Mouse (Mus musculus): Measurements from ENCODE around the gene Gm49661. TPM values are rescaled to one million over a fixed set of nuclear protein-coding genes. Genes with fewer than 3 reads are reported as not detected.
A peak's percentile ranks its signal among the peaks of the same experiment; 100 is the strongest.

The Gm49661 gene
- polyA plus RNA-seq (2015; fragmentation: Nextera tagmentation; extraction: Ambion mirVana) = not detected in 2 replicates

DNA sequence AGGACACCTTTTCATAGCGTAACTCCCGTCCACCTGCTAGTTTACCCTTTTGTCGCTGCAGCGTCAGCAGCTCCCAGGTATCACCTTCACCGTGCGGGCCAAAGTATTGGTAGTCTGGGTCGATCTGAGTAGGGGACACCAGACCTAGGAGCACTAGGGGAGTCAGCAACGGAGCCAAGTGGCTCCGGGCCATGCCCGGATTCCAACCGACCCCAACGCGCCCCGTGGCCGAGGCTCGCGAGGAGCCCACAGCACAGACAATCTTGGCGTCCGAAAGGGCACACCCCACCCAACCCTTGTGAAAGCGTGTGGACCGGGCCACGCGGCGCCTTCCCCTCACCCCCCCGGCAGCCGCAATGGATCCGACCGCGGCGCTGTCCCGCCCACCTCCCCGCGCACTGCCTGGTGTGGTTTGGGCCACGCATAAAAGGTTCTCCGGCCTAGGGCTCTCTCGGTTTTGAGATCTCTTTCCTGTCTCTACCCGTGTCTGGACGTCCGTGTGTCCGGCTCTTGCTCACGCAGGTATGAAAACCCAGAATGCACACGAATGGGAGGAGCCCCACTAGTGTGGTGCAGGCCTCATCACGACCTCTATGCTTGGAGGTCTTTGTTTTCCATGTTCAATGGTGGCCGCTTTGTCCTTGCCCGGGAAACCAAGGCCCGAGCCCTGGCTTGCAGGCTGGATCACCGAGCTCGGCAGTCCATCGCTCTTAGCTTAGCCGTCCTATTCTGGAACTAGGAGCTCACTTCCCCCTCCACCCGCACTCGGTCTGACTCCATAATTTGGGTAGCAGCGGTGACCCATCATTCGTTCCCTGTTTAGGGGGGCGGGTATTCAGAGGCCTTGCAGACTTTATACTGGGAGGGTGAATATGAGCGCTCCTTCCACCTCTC is at the start of gene Gm49661, which contains the start of the genes Prdx2 and Rnaseh2a:
Gene Gm49661 (minus strand): TSS at position 193 of the 894 bp plus-strand sequence.
Gene Prdx2 (plus strand): TSS at position 347 of the 894 bp plus-strand sequence.
Gene Rnaseh2a (minus strand): TSS at position 527 of the 894 bp plus-strand sequence.
- WGBS = under 1% methylated on average over 56 of the region's 56 CpGs
- H3K4me3 ChIP-seq (replicated peaks) = peak within 1 kb of the TSS; percentile 73
- no peaks in the 10 kb centered on the region for H3K27me3 ChIP-seq (replicated peaks)
- peak; percentile 83 for ATAC-seq (ENCODE audit: low FRiP score)
- peak within 1 kb of the TSS; percentile 71 for H3K4me2 ChIP-seq
- peaks cover 34% of the 10 kb centered on the region for H3K36me3 ChIP-seq
- H3K4me1 ChIP-seq = peaks cover 52% of the 10 kb centered on the region
- peak within 1 kb of the TSS; percentile 88 for H3K27ac ChIP-seq (replicated peaks)
- H3K9ac ChIP-seq (replicated peaks) = peak within 1 kb of the TSS; percentile 87
- no peaks in the 10 kb centered on the region for H3K9me3 ChIP-seq (replicated peaks)

DNA sequence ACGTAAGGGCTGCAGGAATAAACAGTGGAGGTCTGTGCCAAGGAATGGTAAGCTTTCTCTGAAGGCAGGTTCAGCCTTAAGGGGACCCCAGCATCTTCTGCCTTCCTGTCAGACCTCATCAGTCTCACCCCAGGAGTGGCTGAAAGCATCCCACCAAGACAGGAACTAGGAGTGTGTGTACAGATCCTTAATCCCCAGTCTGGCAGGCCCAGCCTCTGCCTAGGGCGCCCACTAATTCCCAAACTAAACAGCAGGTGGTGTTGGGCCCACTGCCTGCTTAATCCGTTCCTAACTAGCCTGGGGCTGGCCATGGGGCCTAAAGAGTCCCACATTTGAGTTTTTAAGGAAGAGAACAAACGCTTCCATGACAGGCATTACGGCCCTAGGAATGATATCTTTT is 48.0 kb upstream of the Gm49661 start:
- H3K4me3 ChIP-seq (replicated peaks) = no peak overlapping the region
- ATAC-seq (ENCODE audit: low FRiP score) = no peak
- peaks cover 7% of the 10 kb centered on the region for H3K4me1 ChIP-seq
- peaks cover 15% of the 10 kb centered on the region; the same call in 1 of the 2 replicates for H3K27me3 ChIP-seq (replicated peaks)
- H3K27ac ChIP-seq (replicated peaks) = no peak overlapping the region
- H3K36me3 ChIP-seq = peaks cover 46% of the 10 kb centered on the region
- no peaks in the 10 kb centered on the region for H3K9me3 ChIP-seq (replicated peaks)
- H3K9ac ChIP-seq (replicated peaks) = no peak overlapping the region
- no peak overlapping the region for H3K4me2 ChIP-seq
- 62% methylated on average over 5 of the region's 5 CpGs for WGBS

DNA sequence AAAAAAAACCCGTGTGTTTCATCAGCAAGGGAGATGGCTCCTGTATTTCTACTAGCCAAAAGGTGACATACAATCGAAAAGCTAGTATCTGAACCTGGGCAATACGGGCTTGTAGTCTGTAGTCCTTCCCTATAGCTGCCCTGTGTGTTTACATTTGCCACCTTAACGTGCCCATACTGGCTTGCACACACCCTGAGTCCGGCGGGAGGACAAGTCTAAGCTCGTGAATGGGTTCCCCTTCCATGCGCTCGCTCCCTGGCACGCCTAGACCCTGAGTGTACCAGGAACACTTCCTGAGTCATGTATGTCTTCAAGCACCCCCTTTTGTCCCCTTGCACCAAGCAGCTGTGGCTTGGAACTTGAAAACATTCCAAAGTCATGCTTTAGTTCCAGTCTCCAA is 47.5 kb upstream of the Gm49661 start:
- peaks cover 7% of the 10 kb centered on the region for H3K4me1 ChIP-seq
- no peak overlapping the region for H3K4me2 ChIP-seq
- H3K36me3 ChIP-seq = peaks cover 42% of the 10 kb centered on the region
- no peak overlapping the region for H3K27ac ChIP-seq (replicated peaks)
- H3K27me3 ChIP-seq (replicated peaks) = peaks cover 17% of the 10 kb centered on the region
- WGBS = 75% methylated on average over 10 of the region's 10 CpGs
- no peak overlapping the region for H3K4me3 ChIP-seq (replicated peaks)
- no peak overlapping the region for H3K9ac ChIP-seq (replicated peaks)
- ATAC-seq (ENCODE audit: low FRiP score) = no peak
- no peaks in the 10 kb centered on the region for H3K9me3 ChIP-seq (replicated peaks)

DNA sequence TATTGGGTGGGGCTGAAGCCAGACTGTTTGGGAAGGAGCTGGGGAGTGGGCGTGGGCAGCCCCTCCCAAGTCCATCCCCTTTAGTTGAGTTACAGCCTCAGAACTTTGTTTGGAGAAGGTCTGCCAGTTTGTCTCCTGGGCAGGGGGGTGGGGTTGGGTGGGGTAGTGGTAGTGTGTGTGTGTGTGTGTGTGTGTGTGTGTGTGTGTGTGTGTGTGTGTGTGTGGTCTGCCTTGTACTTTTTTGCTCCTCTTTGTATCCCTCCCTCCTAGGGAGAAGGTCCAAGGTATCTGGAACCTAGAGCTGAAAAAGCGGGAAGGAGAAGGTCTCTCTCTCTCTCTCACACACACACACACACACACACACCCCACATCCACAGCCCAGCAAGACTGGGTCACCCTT is 45.2 kb upstream of the Gm49661 start, which contains the start of gene Best2:
Gene Best2 (minus strand): TSS at position 101 of the 400 bp plus-strand sequence.
- Histone ChIP-seq H3K9me3 (replicated peaks) (no peaks in the 10 kb centered on the region), H3K4me2 (peak within 1 kb of the TSS; percentile 74), H3K4me1 (peaks cover 7% of the 10 kb centered on the region), H3K36me3 (peaks cover 21% of the 10 kb centered on the region), H3K27ac (replicated peaks) (no peak within 1 kb of the TSS), H3K9ac (replicated peaks) (peak within 1 kb of the TSS; percentile 50; the same call in 1 of the 2 replicates), H3K27me3 (replicated peaks) (peaks cover 32% of the 10 kb centered on the region), H3K4me3 (replicated peaks) (peak within 1 kb of the TSS; percentile 41)
- WGBS = 53% methylated on average over 2 of the region's 2 CpGs
- ATAC-seq (ENCODE audit: low FRiP score) = no peak

DNA sequence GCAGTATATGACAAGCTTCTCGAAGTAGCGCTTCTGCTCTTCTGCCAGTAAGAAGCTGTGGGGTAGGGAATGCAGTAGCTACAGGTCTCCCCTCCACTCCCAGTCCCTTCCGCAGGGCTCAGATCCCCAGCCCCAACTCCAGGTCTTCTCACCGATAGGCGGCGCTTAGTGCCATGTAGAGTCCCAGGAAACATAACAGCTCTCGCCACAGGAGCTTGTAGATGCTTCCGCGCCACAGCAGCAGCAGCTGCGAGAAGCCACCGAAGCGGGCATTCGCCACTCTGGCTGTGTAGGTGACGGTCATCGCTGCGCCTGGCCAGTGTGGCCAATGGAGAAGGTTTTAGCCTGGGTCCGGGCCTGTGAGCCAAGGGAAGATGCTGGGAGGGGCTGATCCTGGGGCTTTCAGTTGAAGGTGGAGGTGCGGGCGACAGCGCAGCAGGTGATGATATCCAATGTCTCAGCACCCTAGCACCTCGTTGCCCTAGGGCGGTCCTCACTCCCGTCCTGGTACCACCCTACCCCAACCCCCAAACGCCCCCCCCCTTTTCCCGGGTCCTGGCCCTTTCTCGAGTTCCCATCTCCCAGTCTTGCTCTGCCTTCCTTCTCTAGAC is 44.1 kb upstream of the Gm49661 start:
- H3K4me2 ChIP-seq = peak overlapping the region; percentile 74
- peaks cover 7% of the 10 kb centered on the region for H3K4me1 ChIP-seq
- ATAC-seq (ENCODE audit: low FRiP score) = peak; percentile 77
- 4% methylated on average over 25 of the region's 26 CpGs for WGBS
- H3K9me3 ChIP-seq (replicated peaks) = no peaks in the 10 kb centered on the region
- peaks cover 10% of the 10 kb centered on the region for H3K36me3 ChIP-seq
- H3K27me3 ChIP-seq (replicated peaks) = peaks cover 40% of the 10 kb centered on the region
- H3K9ac ChIP-seq (replicated peaks) = peak overlapping the region; percentile 50; the same call in 1 of the 2 replicates
- peak overlapping the region; percentile 41 for H3K4me3 ChIP-seq (replicated peaks)
- no peak overlapping the region for H3K27ac ChIP-seq (replicated peaks)

DNA sequence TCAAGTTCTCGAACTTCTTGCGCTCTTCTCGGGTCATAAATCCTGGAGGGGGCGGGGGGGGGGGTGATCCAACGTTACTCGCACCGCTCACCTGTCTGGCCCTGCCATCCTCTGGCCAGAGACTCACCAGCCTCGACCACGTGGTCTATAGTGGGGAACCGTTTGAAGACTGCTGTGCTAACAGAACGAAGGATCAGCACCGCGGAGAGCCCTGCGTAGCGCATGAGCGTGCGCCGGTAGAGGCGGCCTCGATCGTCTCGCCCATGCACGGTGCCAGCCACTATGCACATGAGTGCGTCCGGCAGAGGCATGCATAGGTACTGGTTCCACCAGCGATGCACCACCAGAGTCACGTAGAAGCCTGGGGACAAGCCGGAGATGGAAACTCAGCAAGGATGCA is 42.0 kb upstream of the Gm49661 start:
- no peak for ATAC-seq (ENCODE audit: low FRiP score)
- Histone ChIP-seq H3K4me2 (peak overlapping the region; percentile 11), H3K27ac (replicated peaks) (no peak overlapping the region), H3K4me1 (peaks cover 7% of the 10 kb centered on the region), H3K9ac (replicated peaks) (no peak overlapping the region), H3K9me3 (replicated peaks) (no peaks in the 10 kb centered on the region), H3K36me3 (no peaks in the 10 kb centered on the region), H3K4me3 (replicated peaks) (no peak overlapping the region), H3K27me3 (replicated peaks) (peaks cover 49% of the 10 kb centered on the region)
- WGBS = 15% methylated on average over 28 of the region's 28 CpGs

DNA sequence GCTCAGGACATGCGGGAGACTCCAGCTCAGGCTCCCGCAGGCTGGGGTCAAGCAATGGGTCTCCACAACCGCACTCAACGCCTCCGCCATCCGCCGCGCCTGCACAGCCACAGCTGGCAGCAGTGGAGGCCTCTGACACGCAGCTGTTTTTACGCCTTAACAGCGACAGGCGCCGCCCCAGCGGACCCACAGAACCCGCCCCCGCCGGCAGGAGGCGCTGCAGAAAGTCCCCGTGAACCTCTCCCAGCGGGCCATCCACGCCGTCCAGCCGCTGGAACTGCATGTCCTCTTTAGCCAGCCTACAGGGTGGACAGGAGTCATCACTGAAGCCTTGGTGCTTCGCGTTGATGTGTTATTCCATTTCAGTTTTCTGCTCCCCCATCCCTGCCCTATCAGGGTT is 38.5 kb upstream of the Gm49661 start:
- Histone ChIP-seq H3K27ac (replicated peaks) (no peak overlapping the region), H3K9me3 (replicated peaks) (no peaks in the 10 kb centered on the region), H3K4me1 (no peaks in the 10 kb centered on the region), H3K27me3 (replicated peaks) (peaks cover 44% of the 10 kb centered on the region), H3K4me2 (no peak overlapping the region), H3K4me3 (replicated peaks) (no peak overlapping the region), H3K9ac (replicated peaks) (no peak overlapping the region), H3K36me3 (peaks cover 3% of the 10 kb centered on the region; the same call in 1 of the 2 replicates)
- no peak for ATAC-seq (ENCODE audit: low FRiP score)
- WGBS = 16% methylated on average over 25 of the region's 25 CpGs

DNA sequence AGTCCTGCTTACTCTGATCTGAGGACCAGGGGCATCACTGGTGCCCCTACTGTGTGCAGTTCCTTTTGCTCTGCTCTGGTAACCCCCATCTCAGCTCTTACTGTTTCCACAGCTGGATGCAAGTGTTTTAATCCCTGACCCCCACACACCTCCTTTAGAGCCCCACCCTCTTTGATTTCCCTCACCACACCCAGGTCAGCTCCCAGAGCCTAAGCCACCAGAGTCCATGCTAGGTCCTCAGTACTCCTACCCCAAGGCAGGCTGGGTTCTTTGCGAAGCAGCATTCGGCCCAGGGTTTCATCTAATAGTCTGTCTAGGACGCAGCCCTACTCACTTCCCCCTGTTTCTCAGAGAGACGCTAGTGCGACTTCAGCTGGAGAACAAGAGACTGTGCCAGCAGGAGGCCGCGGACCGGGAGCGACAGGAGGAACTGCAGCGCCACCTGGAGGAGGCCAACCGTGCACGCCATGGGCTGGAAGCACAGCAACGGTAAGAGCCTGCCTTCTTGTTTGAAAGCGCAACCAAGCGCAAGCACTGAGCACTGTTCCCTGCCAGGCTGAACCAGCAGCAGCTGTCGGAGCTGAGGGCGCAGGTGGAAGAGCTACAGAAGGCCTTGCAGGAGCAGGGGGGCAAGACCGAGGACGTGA is 28.5 kb upstream of the Gm49661 start:
- peaks cover 10% of the 10 kb centered on the region for H3K4me1 ChIP-seq
- H3K4me3 ChIP-seq (replicated peaks) = no peak overlapping the region
- 3% methylated on average over 19 of the region's 19 CpGs for WGBS
- peaks cover 11% of the 10 kb centered on the region for H3K27me3 ChIP-seq (replicated peaks)
- H3K36me3 ChIP-seq = peaks cover 15% of the 10 kb centered on the region
- H3K9me3 ChIP-seq (replicated peaks) = no peaks in the 10 kb centered on the region
- no peak overlapping the region for H3K27ac ChIP-seq (replicated peaks)
- peak; percentile 62 for ATAC-seq (ENCODE audit: low FRiP score)
- 0 out of 2 replicates have a peak overlapping the region, but pooled peaks have one; percentile 14 for H3K9ac ChIP-seq (replicated peaks)
- peak overlapping the region; percentile 35 for H3K4me2 ChIP-seq

DNA sequence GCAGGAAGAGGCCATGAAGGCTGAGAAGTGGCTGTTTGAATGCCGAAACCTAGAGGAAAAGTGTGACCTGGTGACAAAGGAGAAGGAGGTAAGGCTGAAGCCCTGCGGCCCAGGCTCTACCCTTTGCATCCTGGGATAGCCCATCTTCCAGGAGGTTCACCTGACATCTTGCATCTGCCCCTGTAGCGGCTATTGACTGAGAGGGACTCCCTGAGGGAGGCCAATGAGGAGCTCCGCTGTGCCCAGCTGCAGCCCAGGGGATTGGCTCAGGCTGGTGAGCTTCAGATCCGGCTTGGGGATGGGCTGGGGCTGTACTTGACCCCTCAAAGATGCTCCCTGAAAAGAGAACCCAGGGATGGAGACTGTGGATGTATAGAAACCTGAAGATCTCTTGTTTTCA is 27.7 kb upstream of the Gm49661 start:
- Histone ChIP-seq H3K4me2 (no peak overlapping the region), H3K27ac (replicated peaks) (no peak overlapping the region), H3K27me3 (replicated peaks) (peaks cover 11% of the 10 kb centered on the region), H3K36me3 (peaks cover 9% of the 10 kb centered on the region), H3K4me1 (peaks cover 10% of the 10 kb centered on the region), H3K9me3 (replicated peaks) (no peaks in the 10 kb centered on the region), H3K9ac (replicated peaks) (no peak overlapping the region), H3K4me3 (replicated peaks) (no peak overlapping the region)
- WGBS = 87% methylated on average over 5 of the region's 5 CpGs
- no peak for ATAC-seq (ENCODE audit: low FRiP score)

DNA sequence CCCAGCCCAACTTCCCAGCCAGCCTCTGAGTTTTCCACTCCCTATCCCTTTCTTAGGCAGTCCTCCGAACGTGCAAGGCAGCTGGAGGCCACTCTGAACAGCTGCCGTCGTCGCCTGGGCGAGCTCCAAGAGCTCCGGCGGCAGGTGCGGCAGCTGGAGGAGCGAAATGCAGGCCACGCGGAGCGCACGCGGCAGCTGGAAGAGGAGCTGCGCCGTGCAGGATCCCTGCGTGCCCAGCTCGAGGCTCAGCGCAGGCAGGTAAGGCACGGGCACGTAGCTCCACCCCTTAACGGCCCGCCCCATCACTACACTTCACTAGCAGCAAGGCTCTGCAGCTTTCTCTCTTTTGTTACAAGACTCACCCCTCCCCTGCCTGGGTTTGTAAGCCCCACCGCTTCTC is 26.4 kb upstream of the Gm49661 start:
- no peak overlapping the region for H3K27ac ChIP-seq (replicated peaks)
- peaks cover 9% of the 10 kb centered on the region for H3K36me3 ChIP-seq
- H3K4me3 ChIP-seq (replicated peaks) = no peak overlapping the region
- H3K4me2 ChIP-seq = peak overlapping the region; percentile 17; the same call in 1 of the 2 replicates
- 23% methylated on average over 25 of the region's 25 CpGs for WGBS
- peaks cover 11% of the 10 kb centered on the region for H3K27me3 ChIP-seq (replicated peaks)
- no peak for ATAC-seq (ENCODE audit: low FRiP score)
- H3K9ac ChIP-seq (replicated peaks) = 0 out of 2 replicates have a peak overlapping the region, but pooled peaks have one; percentile 14
- H3K9me3 ChIP-seq (replicated peaks) = no peaks in the 10 kb centered on the region
- peaks cover 18% of the 10 kb centered on the region for H3K4me1 ChIP-seq

DNA sequence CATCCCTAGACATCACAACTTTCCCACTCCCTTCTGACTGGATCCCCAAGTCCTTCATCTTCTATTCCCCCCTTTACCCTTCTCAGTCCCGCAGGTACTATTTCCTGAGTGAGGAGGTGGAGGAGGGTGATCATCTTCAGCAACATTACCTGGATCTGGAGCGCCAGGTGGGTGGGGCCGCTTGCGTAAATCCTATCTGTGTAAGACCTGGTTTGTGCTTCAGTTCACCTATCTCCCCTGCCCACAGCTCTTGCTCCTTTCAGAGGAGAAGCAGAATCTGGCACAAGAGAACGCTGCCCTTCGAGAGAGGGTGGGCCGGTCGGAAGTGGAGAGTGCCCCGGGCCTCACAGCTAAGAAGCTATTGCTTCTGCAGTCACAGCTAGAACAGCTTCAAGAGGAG is 25.1 kb upstream of the Gm49661 start:
- 91% methylated on average over 9 of the region's 9 CpGs for WGBS
- Histone ChIP-seq H3K4me2 (no peak overlapping the region), H3K36me3 (peaks cover 9% of the 10 kb centered on the region), H3K4me1 (peaks cover 27% of the 10 kb centered on the region), H3K4me3 (replicated peaks) (no peak overlapping the region), H3K27me3 (replicated peaks) (peaks cover 11% of the 10 kb centered on the region), H3K9me3 (replicated peaks) (no peaks in the 10 kb centered on the region), H3K9ac (replicated peaks) (no peak overlapping the region), H3K27ac (replicated peaks) (no peak overlapping the region)
- no peak for ATAC-seq (ENCODE audit: low FRiP score)
